Mouse (Mus musculus) hindbrain, embryonic 16.5 days (tissue): ENCODE measurements around the gene Cyb561d2. TPM values are rescaled to one million over a fixed set of nuclear protein-coding genes. Genes with fewer than 3 reads are reported as not detected.
A peak's percentile ranks its signal among the peaks of the same experiment; 100 is the strongest.

Experiments used
- ATAC-seq: fragments of 200-750 bp; cut with Nextera tagmentation; 2 replicates; pipeline ENCODE4 v1.8.0; 2017; ENCODE audit warnings: moderate TSS enrichment, moderate library complexity
- H3K27ac ChIP-seq: fragments of 300-500 bp; sonication (generic); 2 replicates; pipeline ENCODE4 v1.5.1; 2014; ENCODE audit warnings: low read depth, mild to moderate bottlenecking, control low read depth, low read length, moderate library complexity
- H3K27me3 ChIP-seq: fragments of 300-500 bp; sonication (generic); replicated peaks from 2 replicates; pipeline ENCODE4 v1.6.1; 2014; ENCODE audit warnings: low read length; ENCODE audit not compliant: control insufficient read depth, insufficient read depth
- H3K36me3 ChIP-seq: fragments of 300-500 bp; sonication (generic); 2 replicates; pipeline ENCODE4 v1.6.1; 2014; ENCODE audit warnings: mild to moderate bottlenecking, low read length, moderate library complexity, mixed read lengths; ENCODE audit not compliant: control insufficient read depth, insufficient read depth
- H3K4me1 ChIP-seq: fragments of 300-500 bp; sonication (generic); 2 replicates; pipeline ENCODE4 v1.6.1; 2014; ENCODE audit warnings: low read depth, low read length; ENCODE audit not compliant: control insufficient read depth, insufficient read depth
- H3K4me2 ChIP-seq: fragments of 300-500 bp; sonication (generic); 2 replicates; pipeline ENCODE4 v1.6.1; 2014; ENCODE audit warnings: mild to moderate bottlenecking, low read length, control low read depth, moderate library complexity
- H3K4me3 ChIP-seq: fragments of 300-500 bp; sonication (generic); 2 replicates; pipeline ENCODE4 v1.5.1; 2014; ENCODE audit warnings: mild to moderate bottlenecking, low read length, control low read depth, moderate library complexity
- H3K9ac ChIP-seq: fragments of 300-500 bp; sonication (generic); 2 replicates; pipeline ENCODE4 v1.6.1; 2014; ENCODE audit warnings: low read depth, mild to moderate bottlenecking, control low read depth, low read length, moderate library complexity
- H3K9me3 ChIP-seq: fragments of 300-500 bp; sonication (generic); 2 replicates; pipeline ENCODE4 v1.6.1; 2014; ENCODE audit warnings: mild to moderate bottlenecking, low read length, moderate library complexity; ENCODE audit not compliant: control insufficient read depth
- WGBS: fragments of 180-500 bp; shearing (Covaris S2); extraction: QIAGEN DNeasy Blood & Tissue Kit; methylation state at CpG from one replicate; pipeline ENCODE4 v1.1.7; 2014; 5-methylcytosine and 5-hydroxymethylcytosine counted together
- polyA plus RNA-seq: library from polyadenylated mRNA; unstranded; fragments of >200 nt; fragmentation: Nextera tagmentation; extraction: Ambion mirVana; gene quantifications from 2 replicates; pipeline ENCODE4 v1.2.1, GENCODE M21; 2015

The Cyb561d2 gene
- polyA plus RNA-seq, 1 experiment from 2014 or later, result 59.0 TPM

GRCm38 (mm10) chr9:107545602-107546001 lies 3.6 kb upstream of the Cyb561d2 start:
- Histone ChIP-seq H3K27me3 (peaks cover 8% of the 10 kb centered on the region; the same call in 1 of the 2 replicates), H3K4me2 (no peak overlapping the region), H3K9ac (no peak overlapping the region), H3K27ac (no peak overlapping the region), H3K4me1 (peaks cover 31% of the 10 kb centered on the region), H3K36me3 (peaks cover 12% of the 10 kb centered on the region), H3K9me3 (no peaks in the 10 kb centered on the region), H3K4me3 (no peak overlapping the region)
- 7% methylated on average over 3 of the region's 3 CpGs for WGBS
- no peak for ATAC-seq

- peaks cover 12% of the 10 kb centered on the region for H3K36me3 ChIP-seq
These were observed 3.2 kb upstream of the Cyb561d2 start for GRCm38 (mm10) chr9:107545199-107545598.

GRCm38 (mm10) chr9:107544729-107545128 lies 2.7 kb upstream of the Cyb561d2 start:
- no peak overlapping the region for H3K4me2 ChIP-seq
- 95% methylated on average over 12 of the region's 12 CpGs for WGBS
- no peak for ATAC-seq

More at GRCm38 (mm10) chr9:107545199-107545598, 3.2 kb upstream of the Cyb561d2 start:
- Histone ChIP-seq H3K4me2 (no peak overlapping the region), H3K9ac (0 out of 2 replicates have a peak overlapping the region, but pooled peaks have one; percentile 3), H3K4me1 (peaks cover 31% of the 10 kb centered on the region), H3K9me3 (no peaks in the 10 kb centered on the region), H3K27me3 (0 out of 2 replicates have a peak, but pooled peaks cover 6% of the 10 kb centered on the region), H3K27ac (no peak overlapping the region), H3K4me3 (no peak overlapping the region)
- 90% methylated on average over 10 of the region's 10 CpGs for WGBS
- no peak for ATAC-seq

DNA sequence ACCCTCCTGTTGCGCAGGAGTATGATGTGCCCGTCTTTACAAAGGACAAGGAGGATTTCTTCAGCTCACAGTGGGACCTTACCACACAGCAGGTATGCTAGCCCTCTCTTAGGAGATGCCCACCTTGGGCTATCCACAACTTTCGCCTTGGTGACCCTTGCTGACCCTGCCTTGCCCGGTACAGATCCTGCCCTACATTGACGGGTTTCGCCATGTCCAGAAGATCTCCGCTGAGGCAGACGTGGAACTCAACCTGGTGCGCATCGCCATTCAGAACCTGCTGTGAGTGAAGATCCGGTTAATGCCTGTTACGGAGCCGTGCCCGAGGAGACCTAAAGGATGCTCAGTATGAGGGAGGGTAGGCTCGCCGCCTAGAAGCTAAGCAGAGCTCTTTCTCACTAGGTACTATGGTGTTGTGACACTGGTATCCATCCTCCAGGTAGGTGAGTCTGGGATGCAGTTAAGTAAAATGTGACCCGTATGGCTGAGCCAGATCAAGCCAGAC lies 2.3 kb upstream of the Cyb561d2 start:
- H3K4me1 ChIP-seq, result peaks cover 31% of the 10 kb centered on the region
- H3K36me3 ChIP-seq, result peaks cover 20% of the 10 kb centered on the region
- H3K27me3 ChIP-seq, result 0 out of 2 replicates have a peak, but pooled peaks cover 3% of the 10 kb centered on the region
- H3K9me3 ChIP-seq, result no peaks in the 10 kb centered on the region
- no peak overlapping the region for H3K27ac ChIP-seq
- no peak overlapping the region for H3K9ac ChIP-seq
- no peak overlapping the region for H3K4me3 ChIP-seq
- no peak for ATAC-seq
- no peak overlapping the region for H3K4me2 ChIP-seq
- WGBS, result 94% methylated on average over 17 of the region's 17 CpGs

More at GRCm38 (mm10) chr9:107544729-107545128, 2.7 kb upstream of the Cyb561d2 start:
- Histone ChIP-seq H3K9ac (no peak overlapping the region), H3K36me3 (peaks cover 15% of the 10 kb centered on the region), H3K27ac (no peak overlapping the region), H3K4me3 (no peak overlapping the region), H3K9me3 (no peaks in the 10 kb centered on the region), H3K27me3 (0 out of 2 replicates have a peak, but pooled peaks cover 5% of the 10 kb centered on the region), H3K4me1 (peaks cover 31% of the 10 kb centered on the region)

- Histone ChIP-seq H3K27me3 (no peaks in the 10 kb centered on the region), H3K4me1 (peaks cover 31% of the 10 kb centered on the region)
These were observed 1.3 kb upstream of the Cyb561d2 start for GRCm38 (mm10) chr9:107543299-107543698.

GRCm38 (mm10) chr9:107542721-107543120 lies 728 bp upstream of the Cyb561d2 start:
- Histone ChIP-seq H3K36me3 (peaks cover 28% of the 10 kb centered on the region), H3K27me3 (no peaks in the 10 kb centered on the region), H3K9ac (peak overlapping the region; percentile 69; the same call in 1 of the 2 replicates), H3K9me3 (no peaks in the 10 kb centered on the region), H3K4me1 (peaks cover 31% of the 10 kb centered on the region), H3K4me3 (peak overlapping the region; percentile 71), H3K4me2 (peak overlapping the region; percentile 94), H3K27ac (no peak overlapping the region)
- no peak for ATAC-seq
- WGBS, result 47% methylated on average over 8 of the region's 8 CpGs

More at GRCm38 (mm10) chr9:107543299-107543698, 1.3 kb upstream of the Cyb561d2 start:
- H3K4me3 ChIP-seq, result no peak overlapping the region
- H3K9ac ChIP-seq, result no peak overlapping the region
- WGBS, result 88% methylated on average over 11 of the region's 11 CpGs
- no peak for ATAC-seq
- H3K4me2 ChIP-seq, result no peak overlapping the region
- no peak overlapping the region for H3K27ac ChIP-seq
- H3K36me3 ChIP-seq, result peaks cover 28% of the 10 kb centered on the region
- H3K9me3 ChIP-seq, result no peaks in the 10 kb centered on the region

DNA sequence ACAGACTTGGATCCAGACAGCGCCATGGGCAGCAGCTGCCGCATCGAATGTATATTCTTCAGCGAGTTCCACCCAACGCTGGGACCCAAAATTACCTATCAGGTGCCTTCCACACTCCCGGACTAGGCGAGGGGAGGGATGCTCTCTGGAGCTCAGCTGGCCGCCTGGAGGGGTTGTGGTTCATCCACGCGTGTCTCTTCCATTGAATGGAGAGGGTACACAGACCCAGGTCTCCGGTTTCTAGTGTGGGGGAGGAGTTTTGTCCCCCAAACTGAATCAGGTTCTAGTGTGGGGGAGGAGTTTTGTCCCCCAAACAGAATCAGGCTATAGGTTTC lies 326 bp upstream of the Cyb561d2 start:
- peak; percentile 15 for ATAC-seq
- H3K4me1 ChIP-seq, result peaks cover 33% of the 10 kb centered on the region
- H3K36me3 ChIP-seq, result peaks cover 28% of the 10 kb centered on the region
- H3K9ac ChIP-seq, result peak overlapping the region; percentile 69
- H3K4me3 ChIP-seq, result peak overlapping the region; percentile 71
- no peak overlapping the region; the same call in 1 of the 2 replicates for H3K27ac ChIP-seq
- H3K9me3 ChIP-seq, result no peaks in the 10 kb centered on the region
- H3K4me2 ChIP-seq, result peak overlapping the region; percentile 94
- no peaks in the 10 kb centered on the region for H3K27me3 ChIP-seq
- WGBS, result under 1% methylated on average over 11 of the region's 11 CpGs

DNA sequence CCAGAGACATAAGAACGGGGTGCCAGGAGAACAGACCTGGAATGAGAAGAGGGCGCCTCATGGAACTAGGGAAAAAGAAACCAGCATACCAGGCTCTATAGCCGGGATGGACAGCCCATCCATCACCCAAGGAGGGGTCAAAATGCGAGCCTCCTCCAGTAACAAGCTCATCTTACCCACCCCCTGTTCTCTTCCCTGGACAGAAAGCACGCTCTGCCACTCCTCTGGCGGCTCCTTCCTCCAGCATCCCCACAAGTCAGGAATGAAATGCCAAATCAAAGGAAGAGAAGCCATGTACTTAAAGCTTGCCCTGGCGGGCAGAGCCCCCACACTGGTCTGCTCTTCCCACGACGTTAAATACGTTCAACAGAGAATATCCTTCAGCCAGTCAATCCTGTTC lies 988 bp downstream of the Cyb561d2 start:
- ATAC-seq, result no peak
- peak overlapping the region; percentile 69 for H3K9ac ChIP-seq
- no peaks in the 10 kb centered on the region for H3K27me3 ChIP-seq
- 28% methylated on average over 10 of the region's 10 CpGs for WGBS
- H3K4me2 ChIP-seq, result peak overlapping the region; percentile 94
- H3K27ac ChIP-seq, result no peak overlapping the region
- peaks cover 39% of the 10 kb centered on the region for H3K4me1 ChIP-seq
- H3K36me3 ChIP-seq, result peaks cover 28% of the 10 kb centered on the region
- H3K9me3 ChIP-seq, result no peaks in the 10 kb centered on the region
- peak overlapping the region; percentile 71 for H3K4me3 ChIP-seq

GRCm38 (mm10) chr9:107540420-107540819 lies 1.6 kb downstream of the Cyb561d2 start:
- peak overlapping the region; percentile 94 for H3K4me2 ChIP-seq
- peaks cover 44% of the 10 kb centered on the region for H3K4me1 ChIP-seq
- no peaks in the 10 kb centered on the region for H3K9me3 ChIP-seq
- H3K36me3 ChIP-seq, result peaks cover 28% of the 10 kb centered on the region
- ATAC-seq, result no peak
- no peak overlapping the region for H3K4me3 ChIP-seq
- no peak overlapping the region for H3K27ac ChIP-seq
- no peak overlapping the region for H3K9ac ChIP-seq
- WGBS, result 73% methylated on average over 4 of the region's 4 CpGs
- H3K27me3 ChIP-seq, result no peaks in the 10 kb centered on the region
